In the genomic region with DNA sequence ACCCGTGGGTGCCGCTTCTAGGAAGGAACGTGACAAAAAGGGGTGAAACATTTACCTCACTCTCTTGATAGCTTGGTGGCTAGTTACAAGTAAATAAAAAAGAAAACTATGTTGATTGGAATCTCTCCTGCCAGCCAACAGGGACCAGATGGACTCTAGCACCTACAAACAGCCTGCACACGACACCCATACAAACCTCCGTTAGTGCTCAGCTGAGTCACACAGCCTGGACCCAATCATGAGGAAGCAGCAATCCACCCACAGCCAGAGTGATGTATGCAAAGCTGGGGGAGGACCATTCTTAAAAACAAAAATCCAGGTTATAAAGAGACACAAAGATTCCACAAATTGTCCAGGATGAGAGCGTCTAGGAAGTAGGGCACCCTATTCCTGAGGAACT, we compare ENCODE assay signal across 35 mouse cellular contexts. TPM values are rescaled to one million over a fixed set of nuclear protein-coding genes. Genes with fewer than 3 reads are reported as not detected.
DNase-seq lines count a peak whose midpoint lies in the region; ATAC-seq lines count a peak whose summit lies in the region.
"Had no signal": no experiment of that assay in that cellular context is flagged by ENCODE, and none has a peak within 500 bp of the region (broad histone marks: within the 10 kb centered on the region; RNA-seq: fewer than 3 reads in every experiment).

No protein-coding gene starts in this region.

- H3K4me2 ChIP-seq in forebrain, embryonic 13.5 days = no peak overlapping the region
- H3K4me2 ChIP-seq: embryonic facial prominence, embryonic 12.5 days; heart, embryonic 11.5 days; hindbrain, embryonic 15.5 days; liver, embryonic 13.5 days; midbrain, embryonic 11.5 days; neural tube, embryonic 15.5 days; stomach, embryonic 15.5 days had no signal

- no peaks in the 10 kb centered on the region for H3K9me3 ChIP-seq in forebrain, embryonic 13.5 days (replicated peaks)
- H3K9me3 ChIP-seq: embryonic facial prominence, embryonic 12.5 days; hindbrain, embryonic 15.5 days; liver, embryonic 13.5 days; neural tube, embryonic 15.5 days; stomach, embryonic 15.5 days had no signal

- WGBS in forebrain, embryonic 13.5 days = 80% methylated on average over 6 of the region's 6 CpGs

- H3K4me3 ChIP-seq in forebrain, embryonic 13.5 days = no peak overlapping the region
- H3K4me3 ChIP-seq: embryonic facial prominence, embryonic 12.5 days; hindbrain, embryonic 15.5 days; liver, embryonic 13.5 days; neural tube, embryonic 15.5 days; stomach, embryonic 15.5 days had no signal

- H3K4me1 ChIP-seq in forebrain, embryonic 13.5 days = no peaks in the 10 kb centered on the region
- H3K4me1 ChIP-seq: embryonic facial prominence, embryonic 12.5 days; hindbrain, embryonic 15.5 days; liver, embryonic 13.5 days; neural tube, embryonic 15.5 days; stomach, embryonic 15.5 days had no signal

- peak; percentile 48 for DNase-seq in layer of hippocampus, adult 11-12 months (ENCODE audit: low spot score)
- no peak for DNase-seq in layer of hippocampus, adult 9-10 months (ENCODE audit: low spot score)
- peak; percentile 49 to 68 for DNase-seq in left cerebral cortex, postnatal 14 days (ENCODE audit: low spot score in 2 of 2)
- DNase-seq in left cerebral cortex, adult 11 months (ENCODE audit: low spot score) = no peak
- peak; percentile 44 to 45 for DNase-seq in layer of hippocampus, postnatal 36 days
- DNase-seq in urinary bladder, postnatal 25 days (ENCODE audit: low spot score) = no peak
- DNase-seq: cerebellum, adult 11-12 months; gastrocnemius, postnatal 14 days; heart, adult 11 months; kidney, adult 2 months; kidney, postnatal 10 days; liver, embryonic 13.5 days; lung, adult 2 months; lung, postnatal 14 days; thymus, adult 18-20 months; thymus, postnatal 4 days had no signal

- ATAC-seq in forebrain, embryonic 13.5 days = no peak
- ATAC-seq: Patski had no signal

- no peak overlapping the region for H3K9ac ChIP-seq in forebrain, embryonic 13.5 days
- H3K9ac ChIP-seq: embryonic facial prominence, embryonic 12.5 days; hindbrain, embryonic 15.5 days; liver, embryonic 13.5 days; neural tube, embryonic 15.5 days; stomach, embryonic 15.5 days had no signal

- intact Hi-C loops in left cerebral cortex, postnatal 14 days (cut with DNase I) = no loop called here

- H3K27me3 ChIP-seq in forebrain, embryonic 13.5 days = no peaks in the 10 kb centered on the region
- H3K27me3 ChIP-seq: embryonic facial prominence, embryonic 12.5 days; stomach, embryonic 15.5 days had no signal

- H3K27ac ChIP-seq in forebrain, embryonic 13.5 days = no peak overlapping the region
- H3K27ac ChIP-seq: embryonic facial prominence, embryonic 12.5 days; hindbrain, embryonic 15.5 days; liver, embryonic 13.5 days; neural tube, embryonic 15.5 days; stomach, embryonic 15.5 days had no signal

- no peaks in the 10 kb centered on the region for H3K36me3 ChIP-seq in forebrain, embryonic 13.5 days (ENCODE audit: poor library complexity, severe bottlenecking)
- H3K36me3 ChIP-seq: embryonic facial prominence, embryonic 12.5 days; hindbrain, embryonic 15.5 days; liver, embryonic 13.5 days; neural tube, embryonic 15.5 days; stomach, embryonic 15.5 days had no signal

RNA-seq across cellular contexts. Expression of a gene that starts 9.2 kb away (rescaled TPM):
- 10 to 100 TPM; 54.4 to 81.4 TPM for total RNA-seq in left cerebral cortex, postnatal 14 days (2021)
- 10 to 100 TPM; 61.6 to 68.7 TPM for total RNA-seq in layer of hippocampus, postnatal 36 days (2021)
- 13.1 and 13.4 TPM in 2 replicates for polyA plus RNA-seq in forebrain, embryonic 13.5 days (2015; fragmentation: Nextera tagmentation; extraction: Ambion mirVana)

RNA-seq across cellular contexts. Expression of a gene that starts 50.7 kb away (rescaled TPM):
- not detected for total RNA-seq in left cerebral cortex, postnatal 14 days (2021)
- not detected for total RNA-seq in layer of hippocampus, postnatal 36 days (2021)
- not detected in 2 replicates for polyA plus RNA-seq in forebrain, embryonic 13.5 days (2015; fragmentation: Nextera tagmentation; extraction: Ambion mirVana)
- total RNA-seq: adrenal gland, adult 18-20 months; adrenal gland, postnatal 4 days; ES-E14; gastrocnemius, postnatal 14 days; hematopoietic stem cell, adult 5-6 weeks; left cerebral cortex, adult 8-10 months; megakaryocyte progenitor cell, adult 5-6 weeks; midbrain, postnatal 0 days had no signal
- polyA plus RNA-seq: embryonic facial prominence, embryonic 12.5 days; forebrain, embryonic 11.5 days; heart, embryonic 11.5 days; heart, postnatal 0 days; hindbrain, embryonic 15.5 days; intestine, embryonic 14.5 days; kidney, adult 2 months; limb, embryonic 14.5 days; liver, embryonic 13.5 days; lung, adult 2 months; midbrain, embryonic 11.5 days; midbrain, postnatal 0 days; neural tube, embryonic 15.5 days had no signal

Comparison
In these comparisons a context has a peak if more than half of its experiments do, and no peak if none do; other contexts are left out.
1. DNase-seq: peak in layer of hippocampus, adult 11-12 months (single experiment), left cerebral cortex, postnatal 14 days (2 of 2) and layer of hippocampus, postnatal 36 days (2 of 2); none in layer of hippocampus, adult 9-10 months (single experiment), left cerebral cortex, adult 11 months (single experiment) and urinary bladder, postnatal 25 days (single experiment).